Mouse (Mus musculus) central nervous system, embryonic 11.5 days (tissue): ENCODE results near the gene Tmc6. TPM values are rescaled to one million over a fixed set of nuclear protein-coding genes. Genes with fewer than 3 reads are reported as not detected.

Source experiments
- polyA plus RNA-seq: library from polyadenylated mRNA; depleted of rRNA; stranded (reverse); fragments of >200 nt; gene quantifications from 2 replicates; pipeline ENCODE4 v1.2.3, GENCODE M21; 2012; rRNA removed

Tmc6 gene
- 9.6 and 16.9 TPM in 2 replicates for polyA plus RNA-seq

DNA sequence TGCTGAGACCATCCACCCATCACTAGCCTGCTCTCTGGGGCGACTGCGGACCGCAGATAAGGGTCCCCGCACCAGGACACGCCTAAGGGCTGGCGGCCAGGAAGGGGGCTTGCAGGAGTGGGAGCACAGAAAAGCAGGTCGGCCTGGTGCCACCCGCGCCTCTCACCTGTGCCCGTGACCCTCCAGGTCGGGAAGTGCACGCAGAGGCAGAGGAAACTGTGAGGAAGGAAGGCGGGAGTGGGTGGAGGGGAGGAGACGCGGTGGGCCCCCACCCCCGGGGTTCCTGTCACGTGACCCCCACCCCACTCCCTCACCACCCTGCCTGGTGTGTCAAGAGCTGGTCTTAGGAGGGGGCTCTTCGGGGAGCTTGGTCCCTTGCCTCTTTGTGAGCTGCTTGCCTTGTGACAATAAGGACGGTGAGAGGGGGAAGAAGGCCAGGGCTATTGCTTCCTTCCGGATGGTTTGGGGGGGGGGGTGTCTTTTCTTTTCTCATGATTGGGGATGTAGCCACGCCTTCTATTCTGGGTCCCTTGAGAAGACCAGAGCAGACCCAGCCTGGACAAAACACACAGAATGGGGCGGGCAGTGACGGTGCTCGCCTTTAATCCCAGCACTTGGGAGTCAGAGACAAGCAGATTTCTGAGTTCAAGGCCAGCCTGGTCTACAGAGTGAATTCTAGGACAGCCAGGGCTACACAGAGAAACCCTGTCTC is at the start of gene Tmc6, which contains the start of gene Tmc8:
Gene Tmc6 (minus strand): TSS at position 206 of the 712 bp plus-strand sequence.
Gene Tmc8 (plus strand): TSS at position 84 of the 712 bp plus-strand sequence.

DNA sequence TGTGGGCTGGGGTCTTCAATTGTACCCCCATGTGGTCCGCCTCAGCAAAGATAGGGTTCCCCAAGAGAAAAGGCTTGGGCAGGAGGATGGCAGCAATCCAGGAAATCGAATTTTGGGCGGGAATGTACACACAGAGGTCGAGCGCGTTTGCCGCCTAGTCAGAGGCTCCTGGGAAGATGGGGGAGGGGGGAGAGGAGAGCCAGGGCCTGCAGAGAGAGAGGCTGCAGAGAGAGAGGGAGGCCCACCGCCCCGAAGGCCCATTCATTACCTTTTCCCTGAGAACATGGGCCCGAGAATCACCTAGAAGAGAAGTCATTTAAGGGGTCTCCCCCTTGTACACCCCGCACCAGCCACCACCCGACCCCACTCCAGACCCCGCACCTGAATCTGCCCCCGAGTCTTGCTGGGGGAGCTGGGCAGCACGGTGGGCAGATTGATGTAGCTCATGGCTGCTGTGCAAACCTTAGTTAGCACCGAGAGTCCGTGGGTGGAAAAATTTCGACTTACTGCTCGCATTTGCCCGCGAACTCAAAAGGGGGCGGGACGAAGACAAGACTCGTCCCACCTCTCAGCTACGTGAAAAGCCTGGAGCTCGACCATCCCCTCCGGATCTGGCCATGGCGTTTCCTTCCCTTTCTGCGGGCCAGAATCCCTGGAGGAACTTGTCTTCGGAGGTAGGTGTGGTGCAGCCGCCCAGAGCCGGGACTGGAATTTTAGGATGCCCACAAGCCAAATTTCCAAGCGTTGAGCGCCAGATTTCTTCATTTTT is 43.5 kb upstream of the Tmc6 start, which contains the start of the genes Afmid and Tk1:
Gene Afmid (plus strand): TSS at position 592 of the 769 bp plus-strand sequence.
Gene Tk1 (minus strand): TSS at position 760 of the 769 bp plus-strand sequence.

DNA sequence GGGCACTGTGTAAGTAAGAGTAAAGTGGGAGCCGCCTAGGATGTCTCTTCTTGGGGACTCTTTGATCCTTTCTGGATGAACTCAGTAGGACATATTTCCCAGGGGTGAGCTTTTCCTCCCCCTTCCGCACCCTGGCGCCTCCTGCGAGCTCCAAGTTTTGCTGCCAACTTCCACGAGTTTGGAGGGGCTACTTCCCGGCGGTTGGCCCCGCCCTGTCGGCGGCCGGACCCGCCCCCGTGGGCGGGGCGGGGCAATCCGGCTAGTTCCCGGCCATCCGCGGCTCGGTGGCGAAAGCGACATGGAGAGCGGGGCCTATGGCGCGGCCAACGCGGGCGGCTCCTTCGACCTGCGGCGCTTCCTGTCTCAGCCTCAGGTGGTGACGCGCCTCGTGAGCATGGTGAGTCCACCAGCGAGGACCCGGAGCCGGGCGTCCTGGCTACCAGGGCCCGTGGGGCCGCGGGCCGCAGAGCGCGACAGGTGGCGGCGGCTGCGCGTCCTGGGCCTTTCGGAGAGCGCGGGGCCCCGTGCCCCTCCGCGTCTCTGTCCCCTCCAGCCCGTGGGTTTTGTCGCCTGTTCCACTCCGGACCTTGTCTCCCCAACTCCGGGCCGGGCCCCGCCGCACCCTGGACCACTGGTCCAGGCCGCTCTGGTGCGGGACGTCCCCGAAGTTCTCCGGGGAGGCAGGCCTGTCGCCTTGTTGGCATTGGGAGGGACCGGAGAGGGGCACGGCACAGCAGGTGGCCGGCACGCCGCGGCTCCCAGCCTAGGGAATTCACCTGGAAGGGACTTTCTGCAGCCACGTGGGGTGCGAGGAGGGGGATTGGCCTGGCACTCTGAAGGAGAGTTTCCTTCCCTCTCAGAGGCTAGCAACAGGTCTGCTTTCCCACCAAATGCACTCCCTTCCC is 27.7 kb upstream of the Tmc6 start, which contains the start of the genes Gm20708 and Syngr2:
Gene Gm20708 (plus strand): TSS at position 262 of the 905 bp plus-strand sequence.
Gene Syngr2 (plus strand): TSS at position 262 of the 905 bp plus-strand sequence.

DNA sequence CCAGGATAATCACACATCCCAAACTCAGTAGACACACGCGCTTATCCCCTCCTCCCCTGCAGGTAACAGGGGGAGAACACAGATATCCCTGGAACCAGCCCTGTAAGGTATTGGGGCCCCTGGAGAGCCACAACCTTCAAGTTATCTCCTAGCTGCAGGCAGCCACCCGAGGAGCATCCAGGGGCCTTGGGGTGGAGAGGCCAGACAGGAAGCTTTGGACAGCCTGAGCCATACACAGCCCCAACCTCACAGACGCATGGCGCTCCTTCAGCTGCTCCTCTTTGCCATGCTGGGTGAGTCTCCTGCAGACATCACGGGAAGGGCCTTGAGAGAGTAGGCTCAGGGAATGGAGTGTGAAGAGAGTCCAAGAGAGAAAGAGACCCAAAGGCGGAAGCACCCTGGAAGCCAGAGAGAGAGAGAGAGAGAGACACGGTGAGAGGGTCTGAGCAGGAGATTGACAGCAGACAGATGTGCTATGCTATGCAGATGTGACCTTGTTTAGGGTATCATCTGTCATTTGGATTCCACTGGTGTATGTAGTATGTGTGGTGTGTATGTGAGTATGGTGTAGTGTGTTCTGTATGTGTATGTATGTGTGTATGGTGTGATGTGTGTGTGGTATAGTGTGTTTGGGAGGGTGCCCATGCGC is 15.6 kb upstream of the Tmc6 start, which contains the start of gene 6030468B19Rik:
Gene 6030468B19Rik (plus strand): TSS at position 150 of the 649 bp plus-strand sequence.

Other genes with a start within 250 kb of the Tmc6 start
- 33.2 and 40.3 TPM in 2 replicates for gene Tnrc6c, start 127.9 kb downstream of the Tmc6 start, polyA plus RNA-seq
- gene Tmc8, start 122 bp downstream of the Tmc6 start, polyA plus RNA-seq = 3.1 and 4.5 TPM in 2 replicates
- gene 6030468B19Rik, start 15.5 kb upstream of the Tmc6 start, polyA plus RNA-seq = 2.9 and 4.2 TPM in 2 replicates
- gene Gm20708, start 27.5 kb upstream of the Tmc6 start, polyA plus RNA-seq = 0.82 and 0.97 TPM in 2 replicates
- 12.5 and 19.0 TPM in 2 replicates for gene Syngr2, start 27.5 kb upstream of the Tmc6 start, polyA plus RNA-seq
- 5.2 and 6.1 TPM in 2 replicates for gene Afmid, start 43.7 kb upstream of the Tmc6 start, polyA plus RNA-seq
- gene Tk1, start 43.9 kb upstream of the Tmc6 start, polyA plus RNA-seq = 98.6 and 112 TPM in 2 replicates
- gene Birc5, start 67.1 kb upstream of the Tmc6 start, polyA plus RNA-seq = 160 and 231 TPM in 2 replicates
- gene Tmem235, start 78.6 kb upstream of the Tmc6 start, polyA plus RNA-seq = 0.05 TPM in 1 of 2 replicates, not detected in the other
- 4.1 and 5.9 TPM in 2 replicates for gene Tha1, start 91.3 kb upstream of the Tmc6 start, polyA plus RNA-seq
- 8.0 and 9.2 TPM in 2 replicates for gene Socs3, start 187.8 kb upstream of the Tmc6 start, polyA plus RNA-seq
- gene Pgs1, start 204.1 kb upstream of the Tmc6 start, polyA plus RNA-seq = 34.9 and 35.5 TPM in 2 replicates